Mouse (Mus musculus): ENCODE data around the gene Klf2. TPM values are rescaled to one million over a fixed set of nuclear protein-coding genes. Genes with fewer than 3 reads are reported as not detected.

Gene Klf2
- polyA plus RNA-seq, 1 experiment, result 22.2 TPM

DNA sequence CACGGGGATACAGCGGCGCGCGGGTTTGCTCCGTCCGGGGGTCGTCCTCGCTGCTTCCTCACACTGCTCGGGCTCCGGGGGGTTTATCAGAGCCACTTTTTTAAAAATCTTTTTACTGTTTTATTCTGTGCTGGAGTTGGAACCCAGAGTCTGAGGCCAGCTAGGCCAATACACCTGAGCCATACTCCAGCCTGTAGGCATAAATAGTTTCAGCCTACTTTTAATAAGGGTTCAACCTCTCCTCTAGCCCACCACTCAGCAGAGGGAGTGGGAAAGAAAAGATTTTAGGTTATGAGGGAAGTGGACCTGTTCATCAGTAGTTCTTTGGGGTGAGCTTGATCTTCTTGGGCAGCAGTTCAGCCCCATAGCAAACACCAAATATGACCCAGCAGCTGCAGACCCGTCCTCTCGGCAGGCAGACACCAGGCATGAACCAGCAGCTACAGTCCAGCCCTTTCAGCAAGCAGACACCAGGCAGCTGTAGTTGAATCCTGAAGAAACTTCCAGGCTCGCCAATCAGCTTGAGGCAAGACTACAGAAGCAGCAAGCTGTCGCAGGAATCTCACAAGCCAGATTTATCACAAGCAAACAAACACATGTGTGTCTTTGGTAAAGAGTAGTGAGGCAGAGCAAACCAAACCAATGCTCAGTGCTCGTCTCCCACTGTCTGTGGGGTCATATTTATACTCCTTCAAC is 13.5 kb upstream of the Klf2 start, which contains the start of gene Gm10282:
Gene Gm10282 (minus strand): TSS at position 51 of the 696 bp plus-strand sequence.
- WGBS, result 86% methylated on average over 16 of the region's 16 CpGs
- H3K27ac ChIP-seq (ENCODE audit: insufficient read depth, low read depth, low read length), result no peak within 1 kb of the TSS
- TF ChIP-seq CTCF (conservative IDR thresholded peaks at IDR 0.05; ENCODE audit: insufficient read depth, insufficient read length, low read depth, low read length) (no peak), POLR2A (IDR thresholded peaks at IDR 0.05; ENCODE audit: low read depth, low read length) (no peak)
- DNase-seq, result no peak
- H3K4me3 ChIP-seq (ENCODE audit: insufficient read depth, low read depth, low read length), result no peak within 1 kb of the TSS
- 0 out of 2 replicates have a peak, but pooled peaks cover 4% of the 10 kb centered on the region for H3K4me1 ChIP-seq (ENCODE audit: control insufficient read depth, insufficient read depth, low read length)
- no peaks in the 10 kb centered on the region for H3K27me3 ChIP-seq (replicated peaks; ENCODE audit: control insufficient read depth, insufficient read depth, low read length)
- H3K36me3 ChIP-seq (ENCODE audit: control insufficient read depth, insufficient read depth, low read length), result no peaks in the 10 kb centered on the region

DNA sequence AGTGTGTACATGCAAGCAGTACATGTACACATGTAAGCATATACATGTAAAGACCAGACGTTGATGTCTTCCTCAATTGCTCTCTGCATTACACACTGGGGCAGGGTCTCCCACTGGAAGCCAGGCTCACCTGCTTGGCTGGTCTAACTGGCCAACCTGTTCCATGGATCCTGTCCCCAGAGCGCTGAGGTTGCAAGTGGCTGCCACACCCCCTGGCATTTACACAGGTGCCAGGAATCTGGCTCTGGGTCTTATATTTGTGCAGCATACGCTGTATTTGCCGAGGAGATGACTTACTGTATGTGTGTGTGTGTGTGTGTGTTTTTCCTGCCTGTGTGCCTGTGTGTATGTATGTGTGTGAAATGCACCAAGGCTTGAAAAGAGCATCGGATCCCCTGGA is 11.9 kb upstream of the Klf2 start:
- TF ChIP-seq CTCF (conservative IDR thresholded peaks at IDR 0.05; ENCODE audit: insufficient read depth, insufficient read length, low read depth, low read length), result no peak
- WGBS, result 81% methylated on average over 5 of the region's 5 CpGs
- Histone ChIP-seq H3K4me3 (ENCODE audit: insufficient read depth, low read depth, low read length) (no peak overlapping the region), H3K27ac (ENCODE audit: insufficient read depth, low read depth, low read length) (no peak overlapping the region), H3K4me1 (ENCODE audit: control insufficient read depth, insufficient read depth, low read length) (peaks cover 8% of the 10 kb centered on the region; the same call in 1 of the 2 replicates), H3K36me3 (ENCODE audit: control insufficient read depth, insufficient read depth, low read length) (no peaks in the 10 kb centered on the region), H3K27me3 (replicated peaks; ENCODE audit: control insufficient read depth, insufficient read depth, low read length) (no peaks in the 10 kb centered on the region)
- no peak for DNase-seq

DNA sequence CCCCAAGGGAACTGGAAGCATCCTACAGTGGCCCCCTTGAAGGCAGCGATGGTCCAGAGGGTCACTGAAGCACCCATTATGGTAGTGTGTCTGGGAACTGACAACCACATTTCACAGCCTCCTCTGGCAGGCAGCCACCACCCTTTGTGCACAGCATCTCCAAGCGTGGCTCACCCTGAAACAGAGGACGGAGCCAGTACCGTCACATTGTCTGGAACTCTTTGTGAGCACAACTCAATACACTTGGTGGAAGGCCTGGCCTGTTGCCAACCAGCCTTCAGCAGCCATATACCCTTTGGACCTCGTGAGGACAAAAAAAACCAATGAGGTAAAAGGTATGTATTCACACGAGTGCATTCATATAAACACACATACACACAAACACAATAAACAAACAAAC is 10.6 kb upstream of the Klf2 start:
- peaks cover 4% of the 10 kb centered on the region; the same call in 1 of the 2 replicates for H3K4me1 ChIP-seq (ENCODE audit: control insufficient read depth, insufficient read depth, low read length)
- H3K27me3 ChIP-seq (replicated peaks; ENCODE audit: control insufficient read depth, insufficient read depth, low read length), result no peaks in the 10 kb centered on the region
- no peak overlapping the region for H3K4me3 ChIP-seq (ENCODE audit: insufficient read depth, low read depth, low read length)
- no peaks in the 10 kb centered on the region for H3K36me3 ChIP-seq (ENCODE audit: control insufficient read depth, insufficient read depth, low read length)
- TF ChIP-seq CTCF (conservative IDR thresholded peaks at IDR 0.05; ENCODE audit: insufficient read depth, insufficient read length, low read depth, low read length) (no peak), POLR2A (IDR thresholded peaks at IDR 0.05; ENCODE audit: low read depth, low read length) (no peak)
- WGBS, result 38% methylated on average over 6 of the region's 6 CpGs
- DNase-seq, result peak; percentile 67
- no peak overlapping the region for H3K27ac ChIP-seq (ENCODE audit: insufficient read depth, low read depth, low read length)

DNA sequence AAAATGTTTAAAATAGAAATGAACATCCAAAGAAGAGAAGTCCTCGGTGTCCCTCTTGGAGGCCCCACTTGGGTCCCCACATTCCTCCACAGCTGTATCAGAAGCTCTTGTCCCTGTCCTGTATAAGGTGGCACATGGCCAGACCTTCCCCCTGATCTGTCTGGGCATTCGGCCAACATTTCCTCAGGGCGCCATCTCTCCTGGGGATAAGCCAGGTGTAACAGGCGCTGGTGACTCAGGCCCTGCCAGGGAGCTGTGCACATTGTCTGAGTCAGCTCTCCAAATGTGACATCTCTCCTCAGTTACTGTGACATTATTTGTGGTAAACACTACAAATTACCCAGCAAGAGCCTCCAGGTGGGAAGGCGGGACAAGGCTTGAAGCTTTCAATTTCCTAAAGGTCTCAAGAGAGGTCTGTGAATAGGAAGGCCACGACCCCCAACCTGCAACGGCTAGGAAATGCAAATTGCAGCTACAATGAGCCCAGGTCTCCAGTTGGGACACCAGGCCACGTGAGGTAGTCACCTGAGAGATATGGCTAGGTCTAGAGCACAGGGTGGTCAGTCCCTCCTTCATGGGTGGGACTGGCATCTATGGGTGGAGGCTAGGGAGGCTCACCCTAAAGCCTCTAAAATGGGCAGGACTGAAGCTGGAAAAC is 7.9 kb upstream of the Klf2 start:
- H3K27me3 ChIP-seq (replicated peaks; ENCODE audit: control insufficient read depth, insufficient read depth, low read length), result no peaks in the 10 kb centered on the region
- 36% methylated on average over 8 of the region's 8 CpGs for WGBS
- H3K4me3 ChIP-seq (ENCODE audit: insufficient read depth, low read depth, low read length), result no peak overlapping the region
- TF ChIP-seq POLR2A (IDR thresholded peaks at IDR 0.05; ENCODE audit: low read depth, low read length) (no peak), CTCF (conservative IDR thresholded peaks at IDR 0.05; ENCODE audit: insufficient read depth, insufficient read length, low read depth, low read length) (no peak)
- peaks cover 4% of the 10 kb centered on the region; the same call in 1 of the 2 replicates for H3K4me1 ChIP-seq (ENCODE audit: control insufficient read depth, insufficient read depth, low read length)
- no peak overlapping the region for H3K27ac ChIP-seq (ENCODE audit: insufficient read depth, low read depth, low read length)
- no peaks in the 10 kb centered on the region for H3K36me3 ChIP-seq (ENCODE audit: control insufficient read depth, insufficient read depth, low read length)
- peak; percentile 93 for DNase-seq

DNA sequence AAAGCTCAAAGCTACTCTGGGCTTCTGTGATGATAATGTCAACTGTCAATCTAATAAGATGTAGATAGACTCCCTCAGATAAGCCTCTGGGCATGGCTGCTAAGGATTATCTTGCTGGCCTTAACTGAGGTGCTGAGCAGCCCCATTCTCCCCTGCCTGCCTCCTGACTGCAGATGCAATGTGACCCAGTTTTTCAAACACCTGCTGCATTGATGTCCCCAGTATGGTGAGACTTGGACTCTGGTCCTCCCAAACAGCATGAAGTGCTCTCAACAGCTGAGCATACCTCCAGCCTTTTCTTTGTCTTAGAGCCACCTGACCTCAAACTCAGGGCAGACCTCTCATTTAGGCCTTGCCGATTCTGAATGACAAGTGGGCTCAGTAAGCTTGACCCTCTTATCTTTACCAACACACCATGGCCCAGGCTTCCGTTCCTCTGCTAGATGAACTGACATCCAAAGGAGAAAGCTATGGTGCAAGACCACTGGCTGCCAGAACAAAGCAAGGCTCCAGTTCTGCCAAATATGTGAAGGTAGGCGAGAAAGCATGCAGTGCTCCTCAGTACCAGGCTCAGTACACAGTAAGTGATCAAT is 5.8 kb upstream of the Klf2 start:
- no peak for DNase-seq
- Histone ChIP-seq H3K36me3 (ENCODE audit: control insufficient read depth, insufficient read depth, low read length) (no peaks in the 10 kb centered on the region), H3K27ac (ENCODE audit: insufficient read depth, low read depth, low read length) (no peak overlapping the region), H3K4me1 (ENCODE audit: control insufficient read depth, insufficient read depth, low read length) (peaks cover 4% of the 10 kb centered on the region; the same call in 1 of the 2 replicates), H3K27me3 (replicated peaks; ENCODE audit: control insufficient read depth, insufficient read depth, low read length) (no peaks in the 10 kb centered on the region), H3K4me3 (ENCODE audit: insufficient read depth, low read depth, low read length) (no peak overlapping the region)
- TF ChIP-seq POLR2A (IDR thresholded peaks at IDR 0.05; ENCODE audit: low read depth, low read length) (no peak), CTCF (conservative IDR thresholded peaks at IDR 0.05; ENCODE audit: insufficient read depth, insufficient read length, low read depth, low read length) (no peak)
- WGBS, result 90% methylated on average over 3 of the region's 3 CpGs

DNA sequence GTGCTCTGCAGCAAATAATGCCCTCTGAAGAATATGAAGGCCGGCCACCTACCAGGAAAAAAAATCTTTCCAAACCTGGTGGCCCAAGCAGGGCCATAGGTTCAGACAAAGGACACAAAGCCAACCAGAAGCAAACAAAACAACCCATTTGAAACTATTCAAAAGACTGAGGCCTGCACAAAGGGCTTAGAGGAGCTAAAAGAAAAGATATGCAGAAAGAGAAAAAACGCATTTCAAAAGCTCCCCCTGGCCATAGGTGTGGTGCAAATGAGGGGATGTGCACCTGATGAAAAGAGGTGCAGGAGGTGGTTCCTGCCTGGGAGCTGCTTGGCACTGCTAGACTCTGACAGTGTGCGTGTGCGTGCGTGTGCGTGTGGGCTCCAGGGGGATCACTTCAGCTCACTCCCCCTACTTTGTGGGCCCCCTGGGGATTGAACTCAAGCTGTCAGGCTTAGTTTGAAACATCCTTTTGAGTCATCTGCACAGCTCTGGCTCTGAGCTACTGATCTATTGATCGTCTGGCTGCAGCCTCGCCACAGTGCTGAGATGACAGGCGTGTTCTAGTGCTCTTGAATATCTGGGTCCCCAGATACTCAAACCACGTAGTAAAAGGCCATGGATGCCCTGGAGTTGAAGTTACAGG is 2.7 kb upstream of the Klf2 start:
- TF ChIP-seq CTCF (conservative IDR thresholded peaks at IDR 0.05; ENCODE audit: insufficient read depth, insufficient read length, low read depth, low read length) (no peak), POLR2A (IDR thresholded peaks at IDR 0.05; ENCODE audit: low read depth, low read length) (no peak)
- WGBS, result 91% methylated on average over 10 of the region's 10 CpGs
- no peak overlapping the region for H3K4me3 ChIP-seq (ENCODE audit: insufficient read depth, low read depth, low read length)
- H3K36me3 ChIP-seq (ENCODE audit: control insufficient read depth, insufficient read depth, low read length), result no peaks in the 10 kb centered on the region
- 0 out of 2 replicates have a peak, but pooled peaks cover 2% of the 10 kb centered on the region for H3K4me1 ChIP-seq (ENCODE audit: control insufficient read depth, insufficient read depth, low read length)
- no peak overlapping the region for H3K27ac ChIP-seq (ENCODE audit: insufficient read depth, low read depth, low read length)
- no peak for DNase-seq
- no peaks in the 10 kb centered on the region for H3K27me3 ChIP-seq (replicated peaks; ENCODE audit: control insufficient read depth, insufficient read depth, low read length)

Measured in kidney, adult 2 months (tissue).